Mouse (Mus musculus) forebrain, embryonic 15.5 days (tissue): Measurements from ENCODE around the gene Zfp420. TPM values are rescaled to one million over a fixed set of nuclear protein-coding genes. Genes with fewer than 3 reads are reported as not detected.

ENCODE experiments used
- microRNA-seq: library from miRNA; unstranded; fragments of <30 nt; microRNA quantifications from one replicate; pipeline ENCODE4, GENCODE M21; 2016
- polyA plus RNA-seq: library from polyadenylated mRNA; unstranded; fragments of >200 nt; fragmentation: Nextera tagmentation; extraction: Ambion mirVana; gene quantifications from 2 replicates; pipeline ENCODE4 v1.2.1, GENCODE M21; 2015

Zfp420 gene
- polyA plus RNA-seq, 1 experiment from 2014 or later = 19.3 TPM

Small RNA genes within 50 kb of the gene (microRNA-seq; reads per million reads assigned to microRNA genes)
- gene Mir7668 = not detected

Other genes with a start within 250 kb of the Zfp420 start
- gene Catsperg2, start 132.9 kb upstream of the Zfp420 start, polyA plus RNA-seq = 0.19 and 0.49 TPM in 2 replicates
- gene Zfp84, start 91.4 kb upstream of the Zfp420 start, polyA plus RNA-seq = 19.2 and 20.8 TPM in 2 replicates
- 17.1 and 17.3 TPM in 2 replicates for gene Zfp30, start 76.0 kb upstream of the Zfp420 start, polyA plus RNA-seq
- gene Zfp790, start 43.9 kb upstream of the Zfp420 start, polyA plus RNA-seq = 31.5 and 32.0 TPM in 2 replicates
- 15.0 and 16.3 TPM in 2 replicates for gene Zfp940, start 6.3 kb upstream of the Zfp420 start, polyA plus RNA-seq
- 17.0 and 17.7 TPM in 2 replicates for gene Zfp27, start 46.6 kb downstream of the Zfp420 start, polyA plus RNA-seq
- 6.5 and 6.6 TPM in 2 replicates for gene Zfp383, start 48.2 kb downstream of the Zfp420 start, polyA plus RNA-seq
- 19.7 and 25.1 TPM in 2 replicates for gene Zfp74, start 94.1 kb downstream of the Zfp420 start, polyA plus RNA-seq
- gene Zfp568, start 124.0 kb downstream of the Zfp420 start, polyA plus RNA-seq = 5.0 and 5.5 TPM in 2 replicates
- gene Zfp14, start 191.4 kb downstream of the Zfp420 start, polyA plus RNA-seq = 12.1 and 14.3 TPM in 2 replicates
- gene Zfp82, start 212.9 kb downstream of the Zfp420 start, polyA plus RNA-seq = 14.3 and 14.7 TPM in 2 replicates
- 2.3 and 2.4 TPM in 2 replicates for gene Gm26920, start 230.4 kb downstream of the Zfp420 start, polyA plus RNA-seq
- gene Zfp566, start 230.5 kb downstream of the Zfp420 start, polyA plus RNA-seq = 21.0 and 22.5 TPM in 2 replicates
- 112 and 122 TPM in 2 replicates for gene Zfp260, start 234.8 kb downstream of the Zfp420 start, polyA plus RNA-seq